Mouse (Mus musculus) gastrocnemius, adult 2 months (tissue): ENCODE results near the gene Ptges2. TPM values are rescaled to one million over a fixed set of nuclear protein-coding genes. Genes with fewer than 3 reads are reported as not detected.

ENCODE experiments used
- DNase-seq: peaks from one replicate; pipeline ENCODE4 v3.0.0; 2022
- H3K27ac ChIP-seq: fragments of 200-600 bp; 2 replicates; pipeline ENCODE4 v1.8.1; 2022; ENCODE audit warnings: mild to moderate bottlenecking
- H3K4me3 ChIP-seq: fragments of 200-600 bp; 2 replicates; pipeline ENCODE4 v1.8.1; 2022; ENCODE audit warnings: mild to moderate bottlenecking, moderate library complexity
- CTCF ChIP-seq: fragments of 200-600 bp; IDR thresholded peaks from 2 replicates; pipeline ENCODE4 v1.8.1; 2022; ENCODE audit warnings: antibody characterized with exemption, mild to moderate bottlenecking, moderate library complexity
- intact Hi-C: fragments of 180-260 bp; cut with DNase I; formaldehyde crosslinking; loops from one replicate; pipeline ENCODE4 v1.15.1; 2025
- long read RNA-seq, 2 experiments: library from polyadenylated mRNA; stranded (forward); transcript quantifications; one replicate each; pipeline ENCODE4 v2.0.0; 2021
- total RNA-seq, 2 experiments: library from RNA; stranded (reverse); gene quantifications; 2 replicates each; pipeline ENCODE4 v1.2.3; 2021

Ptges2 gene
- 10 to 100 TPM; 34.7 to 51.1 TPM for total RNA-seq
- long read RNA-seq, experiment 1, full-length matches to known transcripts: 70 of 75 reads
- long read RNA-seq, experiment 1, partial matches to known transcripts: 2 of 75 reads
- long read RNA-seq, experiment 1, other reads (novel, unspliced or antisense): 3 of 75 reads
- long read RNA-seq, experiment 2, full-length matches to known transcripts: 67 of 75 reads
- long read RNA-seq, experiment 2, partial matches to known transcripts: 7 of 75 reads
- long read RNA-seq, experiment 2, other reads (novel, unspliced or antisense): 1 of 75 reads

DNA sequence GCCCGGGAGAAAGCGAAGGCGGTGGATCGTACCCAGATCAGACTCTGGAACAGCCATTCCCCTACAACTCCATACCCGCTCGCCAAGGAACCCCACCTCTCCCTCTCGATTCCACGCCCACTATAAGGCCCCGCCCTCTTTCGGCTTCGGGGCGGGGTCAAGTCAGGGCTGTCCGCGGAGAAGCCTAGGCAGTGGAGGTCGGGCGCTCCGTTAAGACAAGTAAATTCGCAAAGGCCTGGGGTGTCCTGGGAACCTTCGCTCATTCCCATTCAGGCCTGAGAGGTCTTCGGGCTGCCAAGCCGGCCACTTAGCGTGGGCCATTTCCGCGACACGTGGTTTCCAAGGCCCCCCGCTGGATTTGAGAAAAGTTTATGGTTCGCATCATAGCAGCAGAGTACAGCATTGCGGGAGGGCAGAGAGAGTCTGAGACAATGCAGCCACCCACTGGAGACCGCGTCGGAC is at the start of gene Ptges2:
Gene Ptges2 (plus strand): TSS at position 413 of the 462 bp plus-strand sequence.
- Histone ChIP-seq H3K27ac (peak within 1 kb of the TSS; percentile 98), H3K4me3 (peak within 1 kb of the TSS; percentile 98)
- intact Hi-C loops: loop anchor here (5.0 kb wide), 1 partner anchor 88 kb away; no protein-coding TSS in a partner anchor
- peak; percentile 93 for DNase-seq
- no peak for TF ChIP-seq CTCF

DNA sequence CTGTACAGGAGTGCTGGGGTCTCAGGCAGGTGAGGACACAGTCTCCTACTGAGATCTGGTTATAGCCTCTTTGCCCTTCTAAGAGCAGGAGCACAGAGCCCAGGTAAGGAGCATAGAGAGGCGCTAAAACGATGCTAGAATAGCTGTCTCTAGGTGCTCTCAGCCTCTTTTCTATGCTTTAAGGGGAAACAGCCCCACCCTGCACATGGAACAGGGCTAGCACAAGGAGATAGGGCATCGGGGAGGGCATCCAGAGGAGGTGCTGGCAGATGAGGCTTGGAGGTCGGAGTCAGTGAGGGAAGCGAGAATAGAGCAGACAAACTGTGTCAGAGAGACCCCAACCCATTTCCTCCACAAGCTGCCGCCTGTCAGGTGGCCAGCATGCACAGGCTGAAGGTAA is 48.7 kb upstream of the Ptges2 start:
- no peak for DNase-seq
- H3K4me3 ChIP-seq: no peak overlapping the region
- TF ChIP-seq CTCF: no peak

DNA sequence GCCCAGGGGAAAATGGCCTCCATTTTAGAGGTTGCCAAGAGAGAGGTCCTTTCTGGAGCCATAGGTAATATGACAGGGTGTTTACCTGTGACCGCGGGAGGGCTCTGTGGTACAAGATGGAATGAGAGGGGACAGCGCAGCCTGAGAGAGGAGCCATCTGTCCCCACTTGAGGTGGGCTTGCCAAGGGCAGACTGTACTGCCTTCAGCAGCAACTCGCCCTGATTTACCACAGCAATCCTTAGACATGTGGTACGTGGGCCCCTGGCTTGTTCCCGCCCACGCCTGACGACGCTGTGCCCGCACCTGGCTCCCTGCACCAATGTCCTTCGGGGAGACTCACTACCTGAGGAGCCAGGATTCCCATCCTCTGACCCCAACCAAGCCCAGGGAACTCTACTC is 47.4 kb upstream of the Ptges2 start:
- intact Hi-C loops: no loop called here
- TF ChIP-seq CTCF: no peak
- DNase-seq: no peak
- no peak overlapping the region for H3K27ac ChIP-seq
- no peak overlapping the region for H3K4me3 ChIP-seq

More for the DNA sequence above, 48.7 kb upstream of the Ptges2 start:
- no peak overlapping the region for H3K27ac ChIP-seq
- intact Hi-C loops: no loop called here

DNA sequence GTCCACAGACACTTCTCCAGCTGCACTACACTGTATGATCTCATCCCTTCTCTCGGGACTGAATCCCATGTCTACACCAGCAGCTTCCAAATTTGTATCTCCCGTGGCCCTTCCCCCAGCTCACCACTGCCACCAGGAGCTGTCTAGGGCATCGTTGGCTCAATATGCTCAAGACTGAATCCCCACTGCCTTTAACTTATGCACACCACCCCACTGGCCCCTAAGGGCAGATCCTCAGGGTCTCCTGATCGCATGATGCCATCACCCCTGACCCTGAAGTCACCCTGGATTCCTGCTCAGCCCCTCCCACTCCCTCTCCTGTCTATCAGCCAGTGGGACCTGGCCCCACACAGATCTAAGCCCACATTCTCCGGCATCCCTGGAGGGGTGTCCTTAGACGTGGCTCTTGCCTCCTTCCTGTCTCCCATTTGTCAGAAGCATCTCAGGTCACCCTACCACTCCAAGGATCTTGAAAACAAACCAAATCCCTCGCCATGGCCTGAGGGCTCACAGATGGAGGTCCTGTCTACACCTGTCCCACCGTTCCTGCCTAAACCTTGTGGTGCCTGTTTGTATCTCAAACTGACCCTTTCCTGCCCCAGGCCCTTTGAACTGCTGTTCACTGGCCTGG is 46.0 kb upstream of the Ptges2 start:
- intact Hi-C loops: loop anchor here (5.0 kb wide), 2 partner anchors 42 to 138 kb away; no protein-coding TSS in a partner anchor
- peak; percentile 22 for DNase-seq
- peak overlapping the region; percentile 85; the same call in 1 of the 2 replicates for H3K27ac ChIP-seq
- TF ChIP-seq CTCF: no peak
- H3K4me3 ChIP-seq: no peak overlapping the region

DNA sequence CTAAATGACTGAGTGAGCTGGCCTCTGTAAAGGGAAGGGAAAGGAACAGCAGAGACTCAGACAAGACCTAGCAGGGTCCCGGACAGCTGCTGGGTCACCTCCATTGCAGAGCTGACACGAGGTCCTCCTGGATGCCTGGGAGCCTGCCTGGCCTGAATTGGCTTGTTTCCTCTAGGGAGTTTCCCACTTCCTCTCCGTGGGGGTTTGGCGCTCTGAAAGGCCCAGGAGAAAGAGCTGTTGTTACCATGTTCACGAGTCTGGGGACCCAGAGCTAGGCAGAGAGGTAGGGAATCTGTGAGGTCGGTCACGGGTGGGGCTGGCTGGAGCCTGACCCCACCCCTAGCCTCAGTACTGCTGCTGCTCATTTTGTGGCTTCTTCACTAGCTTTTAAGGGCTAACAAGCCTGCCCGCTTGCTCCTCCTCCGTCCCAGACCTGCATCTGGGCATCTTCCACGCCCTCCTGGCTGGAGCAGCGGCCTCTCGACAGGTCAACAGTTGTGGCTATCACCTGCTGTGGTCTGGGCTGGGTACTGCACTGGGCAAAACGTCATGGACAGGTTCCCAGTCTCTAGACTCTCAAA is 45.1 kb upstream of the Ptges2 start:
- H3K4me3 ChIP-seq: peak overlapping the region; percentile 88
- peak overlapping the region; percentile 85 for H3K27ac ChIP-seq
- intact Hi-C loops: loop anchor here (5.0 kb wide), 2 partner anchors 43 to 137 kb away; no protein-coding TSS in a partner anchor
- peak; percentile 38 for DNase-seq
- no peak for TF ChIP-seq CTCF

DNA sequence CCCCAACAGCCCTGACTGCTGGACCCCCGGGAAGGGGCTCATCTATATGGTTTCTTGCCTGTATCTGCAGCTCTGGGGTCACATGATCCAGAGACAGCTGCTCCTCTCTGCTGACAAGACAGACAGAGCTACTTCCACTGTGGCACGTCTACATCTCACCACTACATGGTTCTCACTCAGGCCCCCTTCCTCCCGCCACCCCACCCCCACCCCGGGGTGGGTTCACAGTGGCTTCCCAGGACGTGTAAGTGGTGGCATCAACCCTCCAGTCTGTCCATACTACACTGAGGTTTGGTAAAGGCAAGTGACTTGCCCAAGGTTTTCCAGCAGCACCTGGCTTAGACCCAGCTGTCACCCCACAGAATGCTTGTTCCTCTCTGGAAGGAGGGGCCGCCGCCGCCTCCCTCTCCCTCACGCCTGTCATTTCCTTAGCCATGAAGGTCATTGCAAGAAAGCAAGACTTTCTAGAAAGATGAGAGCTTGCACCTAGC is 44.2 kb upstream of the Ptges2 start:
- intact Hi-C loops: loop anchor here (5.0 kb wide), 2 partner anchors 44 to 136 kb away; no protein-coding TSS in a partner anchor
- Histone ChIP-seq H3K27ac (peak overlapping the region; percentile 85), H3K4me3 (peak overlapping the region; percentile 88)
- DNase-seq: peak; percentile 44
- TF ChIP-seq CTCF: no peak

DNA sequence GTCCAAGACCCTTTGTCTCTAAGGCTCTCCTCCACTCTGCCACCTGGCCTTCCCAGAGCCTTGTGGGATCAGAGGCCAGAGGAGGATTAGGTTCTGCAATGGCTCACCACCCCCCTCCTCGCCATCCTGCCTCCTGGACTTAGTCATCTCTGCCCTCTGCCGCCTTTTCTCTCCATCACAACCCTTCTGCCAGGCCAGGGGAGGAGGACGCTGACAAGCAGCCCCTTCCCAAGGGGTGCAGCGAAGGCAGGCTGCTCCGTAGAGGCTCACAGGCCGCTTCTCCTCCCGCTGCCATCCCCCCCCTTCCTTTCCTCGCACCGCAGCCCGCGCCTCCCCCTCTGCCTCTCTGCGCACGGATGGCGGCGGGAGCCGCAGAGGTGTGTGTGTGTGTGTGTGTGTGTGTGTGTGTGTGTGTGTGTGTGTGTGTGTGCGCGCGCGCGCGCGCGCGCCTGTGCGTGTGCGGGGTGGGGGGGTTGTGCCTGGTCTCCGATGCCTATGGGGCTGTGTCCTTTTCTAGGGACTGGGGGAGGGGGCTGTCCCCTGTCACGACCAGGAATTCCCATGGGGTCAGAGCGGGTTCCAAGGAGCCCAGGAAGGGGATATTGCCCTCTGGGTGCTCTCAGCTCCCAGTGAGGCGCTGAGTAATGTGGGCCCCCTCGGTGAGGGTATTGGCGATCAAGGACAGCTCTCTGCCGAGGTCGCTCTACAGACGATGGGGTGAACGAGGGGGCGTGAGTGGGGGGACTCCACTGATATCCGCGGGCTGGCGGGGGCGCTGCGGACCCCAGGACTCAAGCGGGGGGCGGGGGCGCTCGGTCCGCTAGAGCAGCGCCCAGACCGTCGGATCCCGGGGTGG is 43.3 kb upstream of the Ptges2 start, which contains the start of gene Ciz1:
Gene Ciz1 (plus strand): TSS at position 177 of the 856 bp plus-strand sequence.
- TF ChIP-seq CTCF: no peak
- Histone ChIP-seq H3K27ac (peak within 1 kb of the TSS; percentile 85), H3K4me3 (peak within 1 kb of the TSS; percentile 88)
- peak; percentile 35 for DNase-seq
- intact Hi-C loops: loop anchor here (5.0 kb wide), 2 partner anchors 45 to 135 kb away; no protein-coding TSS in a partner anchor

DNA sequence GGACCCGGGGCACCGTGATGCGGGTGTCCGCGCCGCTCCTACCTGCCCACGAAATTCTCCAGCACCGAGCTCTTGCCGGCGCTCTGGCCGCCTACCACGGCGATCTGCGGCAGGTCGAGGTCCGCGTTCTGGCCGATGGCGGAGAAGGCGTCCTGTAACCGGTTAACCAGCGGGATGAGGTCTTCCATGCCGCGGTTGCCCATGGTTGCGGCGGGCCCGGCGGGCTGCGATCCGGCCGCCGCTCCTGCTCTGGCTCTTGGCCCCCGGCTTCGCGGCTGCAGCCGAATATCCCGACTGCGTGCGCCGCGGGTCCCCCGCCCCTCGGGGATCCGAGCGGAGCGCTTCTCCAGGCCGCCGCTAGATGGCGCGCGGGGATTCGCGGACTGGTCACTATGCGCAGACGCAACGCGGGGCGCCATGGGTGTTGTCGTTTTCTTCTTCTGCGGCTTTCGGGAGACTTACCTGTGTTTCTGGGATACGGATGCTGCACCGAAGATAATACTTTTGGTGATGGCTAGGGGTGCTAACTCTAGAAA is 42.6 kb upstream of the Ptges2 start, which contains the start of gene Dnm1:
Gene Dnm1 (minus strand): TSS at position 332 of the 536 bp plus-strand sequence.
- H3K4me3 ChIP-seq: peak within 1 kb of the TSS; percentile 88
- peak; percentile 94 for DNase-seq
- no peak for TF ChIP-seq CTCF
- H3K27ac ChIP-seq: peak within 1 kb of the TSS; percentile 85
- intact Hi-C loops: loop anchor here (5.0 kb wide), 2 partner anchors 46 to 134 kb away; no protein-coding TSS in a partner anchor

DNA sequence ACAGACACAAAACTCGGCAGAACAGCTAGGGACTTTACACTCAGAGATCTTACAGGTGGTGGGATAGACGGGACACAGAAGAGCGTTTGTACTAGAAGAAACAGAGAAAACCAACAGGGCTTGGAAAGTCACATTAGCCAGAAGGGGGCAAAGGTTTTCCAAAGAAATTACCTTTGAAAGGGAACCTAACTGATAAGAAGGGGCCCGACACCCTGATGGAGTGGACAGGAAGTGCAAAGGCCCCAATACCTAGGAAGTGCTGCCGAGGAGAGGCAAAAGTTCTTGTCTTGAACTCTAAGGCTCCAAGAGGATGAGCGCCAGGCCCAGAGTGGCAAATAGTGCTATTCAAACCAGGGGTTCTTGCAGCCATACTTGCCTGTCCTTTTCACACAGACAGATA is 41.9 kb upstream of the Ptges2 start:
- Histone ChIP-seq H3K27ac (no peak overlapping the region), H3K4me3 (no peak overlapping the region)
- TF ChIP-seq CTCF: no peak
- intact Hi-C loops: loop anchor here (5.0 kb wide), 2 partner anchors 47 to 133 kb away; no protein-coding TSS in a partner anchor
- no peak for DNase-seq

DNA sequence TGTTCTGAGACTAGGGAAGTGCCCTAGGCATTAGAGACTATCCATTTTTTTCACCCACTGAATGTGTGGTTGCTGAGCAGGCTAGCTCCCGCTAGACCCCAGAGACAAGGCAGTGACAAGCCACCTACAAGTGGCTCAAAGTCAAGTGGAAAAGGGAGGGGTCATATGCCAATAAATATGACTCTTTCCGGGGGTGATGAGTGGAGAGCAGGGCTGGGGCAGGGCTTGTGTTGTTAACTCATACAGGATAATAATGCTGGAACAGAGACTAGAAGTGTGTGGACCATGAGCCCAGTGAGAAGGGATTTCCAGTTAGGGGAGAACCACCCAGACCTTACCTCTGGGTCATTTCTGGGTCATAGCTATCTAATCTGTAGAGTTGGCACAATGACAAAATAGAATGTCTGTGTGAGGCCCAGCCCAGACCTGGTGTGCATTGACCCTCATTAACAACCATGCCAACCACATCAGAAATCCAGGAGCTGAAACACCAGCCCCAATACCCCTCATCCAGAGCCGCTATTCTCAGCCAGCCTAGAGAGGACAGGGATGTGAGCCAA is 41.3 kb upstream of the Ptges2 start:
- Histone ChIP-seq H3K27ac (no peak overlapping the region), H3K4me3 (no peak overlapping the region)
- DNase-seq: no peak
- intact Hi-C loops: loop anchor here (5.0 kb wide), 2 partner anchors 47 to 133 kb away; no protein-coding TSS in a partner anchor
- no peak for TF ChIP-seq CTCF

DNA sequence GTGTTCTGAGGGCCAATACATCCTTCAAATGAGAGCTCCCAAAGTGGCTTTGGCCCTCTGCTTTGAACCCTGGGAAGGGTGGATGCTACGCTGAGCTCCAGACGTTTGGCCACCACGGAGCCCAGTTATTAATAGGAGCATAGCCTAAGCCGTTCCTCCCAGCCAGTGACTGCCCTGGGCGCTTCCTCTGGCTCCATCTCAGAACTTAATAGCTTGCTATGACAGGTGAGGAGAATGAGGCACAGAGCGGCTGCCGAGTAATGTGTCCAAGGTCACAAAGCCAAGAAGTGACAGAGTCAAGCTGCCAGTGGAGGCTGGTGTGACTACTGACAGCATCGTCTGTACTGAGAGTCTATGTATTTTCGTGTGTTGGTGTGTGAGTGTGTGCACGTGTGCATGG is 39.5 kb upstream of the Ptges2 start:
- no peak for TF ChIP-seq CTCF
- no peak overlapping the region for H3K4me3 ChIP-seq
- DNase-seq: peak; percentile 78
- H3K27ac ChIP-seq: peak overlapping the region; percentile 64
- intact Hi-C loops: no loop called here
